Mouse (Mus musculus): ENCODE data around the gene Klhl20. TPM values are rescaled to one million over a fixed set of nuclear protein-coding genes. Genes with fewer than 3 reads are reported as not detected.
"Not testable (repeated sequence)": the region's sequence is repeated elsewhere in the genome, so short reads cannot be mapped to it uniquely, and the experiment has no call there.

Klhl20 gene
- 16.2 and 18.9 TPM in 2 replicates for total RNA-seq (2021)
- long read RNA-seq, experiment 1, full-length matches to known transcripts = 2 of 10 reads
- long read RNA-seq, experiment 1, partial matches to known transcripts = 3 of 10 reads
- long read RNA-seq, experiment 1, other reads (novel, unspliced or antisense) = 5 of 10 reads
- long read RNA-seq, experiment 2, full-length matches to known transcripts = 4 of 6 reads
- long read RNA-seq, experiment 2, partial matches to known transcripts = 1 of 6 reads
- long read RNA-seq, experiment 2, other reads (novel, unspliced or antisense) = 1 of 6 reads

GRCm38 (mm10) chr1:161130726-161131664, at the start of gene Klhl20:
Gene Klhl20 (minus strand): TSS chr1:161131511.
- DNase-seq = peak; percentile 96

GRCm38 (mm10) chr1:161180674-161181073, 49.4 kb upstream of the Klhl20 start:
- DNase-seq = peak; percentile 69

GRCm38 (mm10) chr1:161170651-161171050, 39.3 kb upstream of the Klhl20 start:
- DNase-seq = peak; percentile 91

GRCm38 (mm10) chr1:161160266-161160665, 29.0 kb upstream of the Klhl20 start:
- no peak for DNase-seq

GRCm38 (mm10) chr1:161159214-161159613, 27.9 kb upstream of the Klhl20 start, which contains the start of gene Tex50:
Gene Tex50 (minus strand): TSS chr1:161159314.
- no peak for DNase-seq

- no peak for DNase-seq
Measured at GRCm38 (mm10) chr1:161156546-161156945, 25.2 kb upstream of the Klhl20 start.

GRCm38 (mm10) chr1:161151098-161151497, 19.8 kb upstream of the Klhl20 start:
- no peak for DNase-seq

GRCm38 (mm10) chr1:161147888-161148287, 16.6 kb upstream of the Klhl20 start:
- DNase-seq = no peak

- DNase-seq = not testable (repeated sequence)
Measured at GRCm38 (mm10) chr1:161145611-161146010, 14.3 kb upstream of the Klhl20 start.

GRCm38 (mm10) chr1:161143216-161143615, 11.9 kb upstream of the Klhl20 start:
- no peak for DNase-seq

GRCm38 (mm10) chr1:161142531-161143159, 11.3 kb upstream of the Klhl20 start, which contains the start of gene Ankrd45:
Gene Ankrd45 (plus strand): TSS chr1:161142691.
- peak; percentile 84 for DNase-seq

- peak; percentile 12 for DNase-seq
Measured at GRCm38 (mm10) chr1:161140026-161140762, 8.9 kb upstream of the Klhl20 start.

- DNase-seq = no peak
Measured at GRCm38 (mm10) chr1:161139496-161139895, 8.2 kb upstream of the Klhl20 start.

- DNase-seq = no peak
Measured at GRCm38 (mm10) chr1:161126461-161126860, 4.8 kb downstream of the Klhl20 start.

- no peak for DNase-seq
Measured at GRCm38 (mm10) chr1:161122661-161123418, 8.5 kb downstream of the Klhl20 start.

- DNase-seq = no peak
Measured at GRCm38 (mm10) chr1:161114591-161114990, 16.7 kb downstream of the Klhl20 start.

- no peak for DNase-seq
Measured at GRCm38 (mm10) chr1:161109216-161109615, 22.1 kb downstream of the Klhl20 start.

- DNase-seq = no peak
Measured at GRCm38 (mm10) chr1:161103842-161104241, 27.5 kb downstream of the Klhl20 start.

GRCm38 (mm10) chr1:161099721-161100405, 31.4 kb downstream of the Klhl20 start:
- no peak for DNase-seq

GRCm38 (mm10) chr1:161077243-161077642, 54.1 kb downstream of the Klhl20 start:
- DNase-seq = no peak
